Mouse (Mus musculus) v-Abl transformed pro-B cells (cell line): ENCODE data around the gene Rhog.
"Not testable (repeated sequence)": the region's sequence is repeated elsewhere in the genome, so short reads cannot be mapped to it uniquely, and the experiment has no call there.

Experiments used
- in situ Hi-C, 2 experiments: fragments of 400-800 bp; cut with MboI; formaldehyde crosslinking; loops; one replicate each; pipeline ENCODE4 v1.15.1; 2025; ENCODE audit not compliant: unreplicated experiment in 2 of 2

Gene Rhog

DNA sequence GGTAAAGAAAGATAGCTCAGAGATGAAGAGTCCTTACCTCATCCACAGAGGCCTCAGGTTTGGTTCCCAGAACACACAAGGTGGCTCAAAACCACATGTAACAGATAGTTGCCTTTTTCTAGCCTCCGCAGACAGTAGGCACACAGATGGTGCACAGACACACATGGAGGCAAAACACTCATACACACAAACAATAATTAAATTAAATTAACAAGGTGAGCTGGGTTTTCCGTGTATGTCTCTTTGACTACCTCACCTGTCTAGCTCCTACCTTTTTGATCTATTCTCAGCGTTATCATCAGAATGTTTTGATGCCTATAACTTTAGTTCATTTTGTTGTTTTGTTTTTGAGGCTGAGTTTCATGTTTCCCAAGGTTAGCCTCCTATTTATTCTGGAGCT, at the start of gene Rhog:
Gene Rhog, minus strand, starts transcription at position 101 of the 400 bp plus-strand sequence.
- in situ Hi-C loops, result loop anchor here (5.0 to 10.0 kb wide), 2 partner anchors 121 to 161 kb away; no protein-coding TSS in a partner anchor

GRCm38 (mm10) chr7:102305596-102305995, 49.7 kb upstream of the Rhog start:
- in situ Hi-C loops, result no loop called here

DNA sequence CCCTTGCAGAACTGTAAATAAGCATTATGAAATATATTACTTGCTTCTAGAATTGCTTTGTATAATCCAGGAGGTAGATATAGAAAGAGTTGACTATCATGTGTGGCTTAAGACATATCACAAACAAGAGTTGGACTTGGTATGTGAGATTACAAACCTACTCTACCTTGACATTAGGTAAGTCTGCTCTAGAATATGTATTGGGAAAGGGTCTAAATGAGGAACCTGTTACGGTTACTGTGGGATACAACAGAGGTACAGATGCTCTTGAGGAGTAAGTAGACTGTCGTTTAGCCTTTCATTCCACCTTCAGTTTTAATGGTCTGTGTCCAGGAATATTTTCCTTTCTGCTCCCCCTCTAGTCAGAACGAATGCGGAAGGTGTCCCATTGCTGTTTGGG, 46.6 kb upstream of the Rhog start:
- in situ Hi-C loops, result no loop called here

DNA sequence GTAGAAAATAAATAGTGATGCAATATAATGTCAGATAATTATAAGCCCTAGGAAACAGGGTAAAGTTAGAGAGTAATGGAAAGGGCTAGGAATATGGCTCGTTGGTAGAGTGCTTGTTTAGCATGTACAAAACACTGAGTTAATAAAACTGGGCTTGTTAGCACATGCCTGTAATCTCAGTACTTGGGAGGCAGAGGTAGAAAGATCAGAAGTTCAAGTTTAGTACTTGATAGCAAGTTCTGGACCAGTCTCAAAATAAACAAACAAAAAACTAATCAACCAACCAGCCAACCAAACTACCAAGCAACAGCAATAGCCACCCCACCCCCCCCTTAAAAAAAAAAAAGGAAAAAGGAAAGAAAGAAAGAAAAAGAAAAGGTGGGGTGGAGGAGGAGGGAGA, 44.9 kb upstream of the Rhog start:
- in situ Hi-C loops, result no loop called here

DNA sequence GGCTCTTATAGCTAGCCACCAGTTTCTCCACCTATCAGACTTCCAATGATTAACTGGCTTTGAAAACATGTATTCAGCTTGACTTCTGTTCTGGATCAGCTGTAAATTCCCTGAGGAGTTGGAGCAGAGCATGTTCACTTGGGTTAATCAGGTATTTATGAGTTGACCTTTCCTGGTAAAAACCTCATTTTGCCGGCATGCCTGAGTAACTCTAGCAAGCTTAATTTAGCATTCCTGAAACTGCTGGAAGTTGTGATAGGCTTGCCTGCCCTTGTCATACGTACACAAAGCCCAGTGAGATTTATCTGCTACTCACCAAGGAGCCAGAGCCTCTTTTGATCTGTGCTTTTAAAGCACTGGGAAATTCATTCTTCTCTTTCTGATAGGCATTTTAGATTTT, 37.4 kb upstream of the Rhog start:
- in situ Hi-C loops, result no loop called here

DNA sequence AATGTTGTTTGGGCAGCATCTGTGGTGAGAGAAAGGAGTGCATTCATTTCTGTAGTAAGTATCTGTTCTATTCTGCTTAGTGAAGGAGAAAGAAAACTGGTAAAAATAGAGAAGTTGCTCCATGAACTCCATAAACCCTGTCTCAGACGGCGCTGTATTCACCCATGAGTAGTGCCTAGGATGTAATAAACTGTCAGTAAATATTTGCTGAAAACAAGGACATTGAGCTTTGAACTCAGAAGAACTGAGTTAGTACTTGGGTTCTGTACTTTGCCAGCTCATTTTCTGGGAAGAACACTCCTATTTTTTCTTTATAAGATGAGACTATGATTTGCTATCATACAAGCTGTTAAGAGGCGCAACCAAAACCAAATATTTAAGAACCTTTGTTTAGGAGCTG, 36.4 kb upstream of the Rhog start:
- in situ Hi-C loops, result no loop called here

DNA sequence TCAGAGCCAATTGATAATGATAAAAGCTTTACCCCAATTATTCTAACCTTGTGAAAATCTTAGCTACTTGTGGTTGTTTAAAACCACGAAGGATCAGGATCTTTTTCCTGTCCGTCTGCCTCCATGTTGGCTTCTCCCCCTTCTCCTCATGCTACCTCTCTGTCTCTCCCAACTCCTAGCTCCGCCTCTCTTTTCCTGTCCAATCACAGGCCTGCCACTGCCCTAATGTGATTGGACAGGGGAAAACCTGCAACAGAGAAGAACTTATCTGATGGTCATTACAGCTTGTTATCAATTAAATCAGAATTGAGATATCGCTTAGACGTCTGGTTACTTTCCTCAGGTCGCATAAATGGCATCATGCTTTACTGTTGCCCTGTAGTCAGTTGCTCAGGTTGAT, 33.6 kb upstream of the Rhog start:
- in situ Hi-C loops, result no loop called here

DNA sequence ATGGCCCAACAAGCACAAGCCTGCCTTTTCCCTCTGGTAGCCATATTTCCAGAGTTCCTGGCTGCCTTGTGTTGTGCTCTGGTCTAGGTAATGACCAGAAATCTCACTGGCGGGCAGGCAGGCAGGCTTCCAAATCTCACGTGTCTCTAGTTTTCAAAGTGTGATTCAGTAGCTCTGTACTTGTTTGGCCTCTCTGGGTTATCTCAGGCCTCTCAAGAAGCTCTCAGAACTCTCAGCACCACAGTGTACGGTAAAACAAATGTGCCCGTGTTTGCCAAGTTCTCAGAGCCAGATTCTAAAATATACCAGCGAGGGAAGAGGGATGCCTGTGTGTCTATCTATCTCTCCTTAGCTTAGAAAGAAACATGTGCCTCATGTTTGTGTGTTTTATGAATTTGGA, 26.4 kb upstream of the Rhog start:
- in situ Hi-C loops, result no loop called here

DNA sequence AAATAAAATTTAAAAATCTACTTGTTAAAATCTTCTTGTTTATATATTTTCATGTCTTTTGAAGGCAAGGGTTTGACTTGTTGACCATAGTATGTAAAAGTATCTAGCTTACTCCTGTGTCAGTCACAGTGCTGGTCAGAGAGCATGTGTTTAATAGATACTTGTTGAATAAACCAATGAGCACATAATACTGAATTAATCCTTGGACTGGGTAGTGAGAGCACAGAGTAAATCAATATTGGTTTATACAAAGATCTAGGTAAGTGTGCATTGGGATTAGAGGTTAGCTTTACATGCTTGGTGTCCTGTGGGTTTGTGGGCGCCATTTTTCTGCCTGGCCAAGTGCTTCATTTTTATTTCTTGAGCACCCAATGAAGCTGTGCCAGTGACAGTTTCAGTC, 25.5 kb upstream of the Rhog start:
- in situ Hi-C loops, result no loop called here

GRCm38 (mm10) chr7:102272422-102272948, 16.6 kb upstream of the Rhog start:
- in situ Hi-C loops, result no loop called here

DNA sequence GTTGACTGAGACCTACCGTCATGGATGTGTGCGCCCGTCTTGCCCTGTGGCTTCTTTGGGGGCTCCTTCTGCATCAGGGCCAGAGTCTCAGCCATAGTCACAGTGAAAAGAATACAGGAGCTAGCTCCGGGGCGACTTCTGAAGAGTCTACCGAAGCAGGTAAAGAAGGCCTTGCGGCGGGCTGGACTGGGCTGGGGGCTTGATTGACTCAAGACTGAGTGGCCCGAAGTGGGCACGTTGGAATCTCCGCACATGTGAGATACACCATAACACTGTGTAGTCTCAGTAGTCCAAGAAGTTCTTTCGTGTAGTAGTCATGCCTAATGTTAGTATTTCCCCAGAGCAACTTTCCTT, 12.5 kb upstream of the Rhog start:
- in situ Hi-C loops, result no loop called here

- in situ Hi-C loops, result no loop called here
Observed at GRCm38 (mm10) chr7:102267601-102268394, 11.9 kb upstream of the Rhog start, which contains the start of gene Stim1. Gene Stim1, plus strand, starts transcription at chr7:102267806.

- in situ Hi-C loops, result no loop called here
Observed at GRCm38 (mm10) chr7:102267113-102267579, 11.3 kb upstream of the Rhog start.

DNA sequence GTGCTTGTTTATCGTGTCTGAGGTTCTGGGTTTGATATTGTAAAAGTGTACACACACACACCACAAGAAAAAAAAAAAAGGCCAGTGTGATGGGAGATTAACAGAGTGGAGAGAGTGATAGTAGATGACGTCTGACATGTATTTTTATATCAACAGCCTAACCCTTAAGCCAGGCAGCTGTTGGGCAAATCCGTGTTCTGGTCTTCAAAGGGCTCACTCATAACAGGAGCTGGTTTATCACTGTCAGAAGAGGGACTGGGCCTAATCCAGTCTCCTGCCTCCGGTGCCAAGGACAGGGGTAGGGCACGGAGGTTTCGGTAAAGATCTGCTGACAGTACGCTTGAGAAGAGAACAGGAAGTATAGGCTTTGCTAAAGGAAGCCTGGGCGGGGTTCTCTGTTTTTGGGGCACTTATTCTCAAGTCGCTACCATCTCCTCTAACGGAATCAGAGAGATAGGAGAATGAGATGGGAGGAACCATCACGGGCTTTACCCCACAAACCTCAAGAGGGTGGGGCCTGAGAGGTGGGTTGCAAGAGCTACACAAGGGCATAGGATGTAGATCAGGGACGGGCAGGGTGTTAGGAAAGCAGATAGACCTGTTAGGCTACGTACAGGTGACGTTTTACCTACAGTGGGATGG, 10.7 kb upstream of the Rhog start:
- in situ Hi-C loops, result no loop called here

- in situ Hi-C loops, result not testable (repeated sequence)
Observed at GRCm38 (mm10) chr7:102266021-102266400, 10.2 kb upstream of the Rhog start.

- in situ Hi-C loops, result no loop called here
Observed at GRCm38 (mm10) chr7:102263020-102263419, 7.2 kb upstream of the Rhog start.

DNA sequence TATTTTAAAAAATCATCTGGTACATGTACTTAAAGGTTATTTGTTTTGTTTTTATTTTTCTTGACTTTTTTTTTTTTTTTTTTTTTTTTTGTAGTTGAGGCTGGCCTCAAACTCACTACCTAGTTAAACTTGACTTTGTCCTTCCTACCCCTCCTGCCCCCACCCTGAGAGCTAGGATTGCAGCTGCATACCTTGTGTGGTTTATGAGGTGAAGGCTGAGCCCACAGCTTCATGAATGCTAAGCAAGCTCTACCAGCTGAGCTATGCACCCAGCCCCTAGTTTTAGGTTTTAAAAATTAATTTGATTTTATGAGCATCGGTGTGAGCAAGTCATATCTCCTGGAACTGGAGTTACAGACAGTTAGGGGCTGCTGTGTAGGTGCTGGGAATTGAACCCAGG, 4.7 kb upstream of the Rhog start:
- in situ Hi-C loops, result no loop called here

- in situ Hi-C loops, result loop anchor here (5.0 to 10.0 kb wide), 2 partner anchors 125 to 157 kb away; no protein-coding TSS in a partner anchor
Observed at GRCm38 (mm10) chr7:102259716-102260479, 4.0 kb upstream of the Rhog start.

- in situ Hi-C loops, result loop anchor here (5.0 to 10.0 kb wide), 2 partner anchors 124 to 159 kb away; no protein-coding TSS in a partner anchor
Observed at GRCm38 (mm10) chr7:102258753-102259152, 2.9 kb upstream of the Rhog start.

- in situ Hi-C loops, result loop anchor here (5.0 to 10.0 kb wide), 2 partner anchors 123 to 159 kb away; no protein-coding TSS in a partner anchor
Observed at GRCm38 (mm10) chr7:102258189-102258588, 2.3 kb upstream of the Rhog start.

DNA sequence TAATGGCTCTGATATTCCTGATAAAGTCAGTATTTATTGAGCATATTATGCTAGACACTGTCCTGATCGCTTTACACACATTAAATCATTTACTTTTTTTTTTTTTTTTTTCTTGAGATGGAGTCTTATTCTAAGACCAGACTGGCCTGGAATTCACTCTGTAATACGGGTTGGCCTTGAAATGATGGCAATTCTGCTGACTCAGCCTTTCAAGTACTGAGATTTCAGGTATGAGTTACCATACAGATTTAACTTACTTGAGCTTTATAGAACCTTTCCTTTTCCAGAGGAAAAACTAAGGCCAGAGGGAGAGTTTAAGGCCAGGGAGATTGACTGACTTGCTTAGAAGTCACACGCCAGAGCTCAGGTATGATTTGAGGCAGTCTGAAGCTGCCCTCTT, 782 bp upstream of the Rhog start:
- in situ Hi-C loops, result loop anchor here (5.0 to 10.0 kb wide), 2 partner anchors 122 to 161 kb away; no protein-coding TSS in a partner anchor
